Mouse (Mus musculus) thymus, adult 2 months (tissue): ENCODE data around the gene Dcps.

ENCODE experiments used
- CTCF ChIP-seq: fragments of 200-500 bp; IDR thresholded peaks from 2 replicates; pipeline ENCODE4 v1.5.1; 2012; ENCODE audit warnings: mild to moderate bottlenecking, control low read depth, low read length, moderate library complexity, borderline replicate concordance; ENCODE audit not compliant: control insufficient read depth, poor library complexity, insufficient read depth; ENCODE audit errors: extremely low read depth
- POLR2A ChIP-seq: fragments of 200-500 bp; IDR thresholded peaks from 2 replicates; pipeline ENCODE4 v1.6.1; 2012; ENCODE audit warnings: mild to moderate bottlenecking, low read length, control low read depth, moderate library complexity; ENCODE audit not compliant: control insufficient read depth, poor library complexity, insufficient read depth; ENCODE audit errors: extremely low read depth

- TF ChIP-seq POLR2A = peak; percentile 75
- TF ChIP-seq CTCF = peak; percentile 56; the same call in 1 of the 2 replicates
Measured at GRCm38 (mm10) chr9:35175251-35176123, at the start of gene Dcps.
